Mouse (Mus musculus): Measurements from ENCODE around the gene Myo15.
"Not testable (repeated sequence)": the region's sequence is repeated elsewhere in the genome, so short reads cannot be mapped to it uniquely, and the experiment has no call there.

Myo15 gene

GRCm38 (mm10) chr11:60469039-60469438 lies at the start of gene Myo15:
Myo15 (plus strand) TSS chr11:60469339.
- no peak for DNase-seq (ENCODE audit: low spot score)

- DNase-seq (ENCODE audit: low spot score), result no peak
These were observed 47.0 kb upstream of the Myo15 start for GRCm38 (mm10) chr11:60422046-60422668.

- DNase-seq (ENCODE audit: low spot score), result no peak
These were observed 46.1 kb upstream of the Myo15 start for GRCm38 (mm10) chr11:60423006-60423405.

- no peak for DNase-seq (ENCODE audit: low spot score)
These were observed 42.7 kb upstream of the Myo15 start for GRCm38 (mm10) chr11:60426417-60426816.

- no peak for DNase-seq (ENCODE audit: low spot score)
These were observed 41.5 kb upstream of the Myo15 start for GRCm38 (mm10) chr11:60427628-60428027.

GRCm38 (mm10) chr11:60433501-60433900 lies 35.6 kb upstream of the Myo15 start:
- no peak for DNase-seq (ENCODE audit: low spot score)

- no peak for DNase-seq (ENCODE audit: low spot score)
These were observed 34.0 kb upstream of the Myo15 start for GRCm38 (mm10) chr11:60435133-60435532.

- DNase-seq (ENCODE audit: low spot score), result no peak
These were observed 32.5 kb upstream of the Myo15 start for GRCm38 (mm10) chr11:60436618-60437017.

- not testable (repeated sequence) for DNase-seq (ENCODE audit: low spot score)
These were observed 29.5 kb upstream of the Myo15 start for GRCm38 (mm10) chr11:60439621-60440020.

GRCm38 (mm10) chr11:60440176-60440575 lies 29.0 kb upstream of the Myo15 start:
- DNase-seq (ENCODE audit: low spot score), result no peak

GRCm38 (mm10) chr11:60442896-60443295 lies 26.2 kb upstream of the Myo15 start:
- DNase-seq (ENCODE audit: low spot score), result no peak

GRCm38 (mm10) chr11:60444007-60444406 lies 25.1 kb upstream of the Myo15 start:
- no peak for DNase-seq (ENCODE audit: low spot score)

GRCm38 (mm10) chr11:60454080-60454744 lies 14.9 kb upstream of the Myo15 start, which contains the start of gene Drg2:
Drg2 (plus strand) TSS chr11:60454591.
- DNase-seq (ENCODE audit: low spot score), result peak; percentile 78

- no peak for DNase-seq (ENCODE audit: low spot score)
These were observed 14.4 kb upstream of the Myo15 start for GRCm38 (mm10) chr11:60454745-60455087.

- DNase-seq (ENCODE audit: low spot score), result no peak
These were observed 11.2 kb upstream of the Myo15 start for GRCm38 (mm10) chr11:60457973-60458372.

- DNase-seq (ENCODE audit: low spot score), result no peak
These were observed 3.2 kb upstream of the Myo15 start for GRCm38 (mm10) chr11:60465943-60466380.

- DNase-seq (ENCODE audit: low spot score), result no peak
These were observed 1.6 kb downstream of the Myo15 start for GRCm38 (mm10) chr11:60470743-60471142.

- no peak for DNase-seq (ENCODE audit: low spot score)
These were observed 5.4 kb downstream of the Myo15 start for GRCm38 (mm10) chr11:60474534-60474933.

- DNase-seq (ENCODE audit: low spot score), result no peak
These were observed 6.7 kb downstream of the Myo15 start for GRCm38 (mm10) chr11:60475668-60476362.

- no peak for DNase-seq (ENCODE audit: low spot score)
These were observed 9.0 kb downstream of the Myo15 start for GRCm38 (mm10) chr11:60478121-60478520.

GRCm38 (mm10) chr11:60486267-60486666 lies 17.1 kb downstream of the Myo15 start:
- no peak for DNase-seq (ENCODE audit: low spot score)

GRCm38 (mm10) chr11:60492726-60493125 lies 23.6 kb downstream of the Myo15 start:
- no peak for DNase-seq (ENCODE audit: low spot score)

- DNase-seq (ENCODE audit: low spot score), result no peak
These were observed 26.6 kb downstream of the Myo15 start for GRCm38 (mm10) chr11:60495692-60496091.

All from left cerebral cortex, adult 11 months (tissue).